In genomic region chr1:54068248-54068647, GRCm38 (mm10) we compare ENCODE assay signal across 23 mouse cellular contexts.
"Had no signal": no experiment of that assay in that cellular context is flagged by ENCODE, and none has a peak within 500 bp of the region (broad histone marks: within the 10 kb centered on the region; RNA-seq: fewer than 3 reads in every experiment).

No protein-coding gene starts in this region.

- H3K27me3 ChIP-seq: heart, embryonic 13.5 days; heart, embryonic 15.5 days; hindbrain, embryonic 12.5 days; intestine, embryonic 15.5 days; limb, embryonic 12.5 days; liver, embryonic 13.5 days had no signal

- DNase-seq: gastrocnemius, adult 2 months; gastrocnemius, postnatal 10 days; gastrocnemius, postnatal 25 days; heart, adult 18-20 months; heart, postnatal 14 days; heart, postnatal 4 days; kidney, adult 18-20 months; kidney, adult 8-10 months; kidney, postnatal 10 days; kidney, postnatal 25 days; kidney, postnatal 4 days; liver; liver, embryonic 13.5 days had no signal

- H3K4me1 ChIP-seq: hindbrain, embryonic 12.5 days; intestine, embryonic 15.5 days; limb, embryonic 12.5 days; liver, embryonic 13.5 days had no signal

- H3K4me3 ChIP-seq: gastrocnemius, adult 2 months; heart, embryonic 13.5 days; heart, embryonic 15.5 days; hindbrain, embryonic 10.5 days; hindbrain, embryonic 12.5 days; intestine, embryonic 15.5 days; layer of hippocampus, adult 2 months; left cerebral cortex, adult 2 months; limb, embryonic 10.5 days; limb, embryonic 12.5 days; liver, embryonic 13.5 days had no signal

- H3K9me3 ChIP-seq: heart, embryonic 13.5 days; heart, embryonic 15.5 days; hindbrain, embryonic 10.5 days; hindbrain, embryonic 12.5 days; intestine, embryonic 15.5 days; limb, embryonic 10.5 days; limb, embryonic 12.5 days; liver, embryonic 13.5 days had no signal

- H3K27ac ChIP-seq: gastrocnemius, adult 2 months; heart, embryonic 13.5 days; heart, embryonic 15.5 days; hindbrain, embryonic 10.5 days; hindbrain, embryonic 12.5 days; hindbrain, embryonic 14.5 days; intestine, embryonic 15.5 days; layer of hippocampus, adult 2 months; left cerebral cortex, adult 2 months; limb, embryonic 10.5 days; limb, embryonic 12.5 days; liver, embryonic 13.5 days had no signal

- H3K36me3 ChIP-seq: heart, embryonic 13.5 days; heart, embryonic 15.5 days; hindbrain, embryonic 10.5 days; hindbrain, embryonic 12.5 days; intestine, embryonic 15.5 days; limb, embryonic 10.5 days; limb, embryonic 12.5 days; liver, embryonic 13.5 days had no signal
